8 mouse cellular contexts compared by ENCODE assay signal in the genomic region with DNA sequence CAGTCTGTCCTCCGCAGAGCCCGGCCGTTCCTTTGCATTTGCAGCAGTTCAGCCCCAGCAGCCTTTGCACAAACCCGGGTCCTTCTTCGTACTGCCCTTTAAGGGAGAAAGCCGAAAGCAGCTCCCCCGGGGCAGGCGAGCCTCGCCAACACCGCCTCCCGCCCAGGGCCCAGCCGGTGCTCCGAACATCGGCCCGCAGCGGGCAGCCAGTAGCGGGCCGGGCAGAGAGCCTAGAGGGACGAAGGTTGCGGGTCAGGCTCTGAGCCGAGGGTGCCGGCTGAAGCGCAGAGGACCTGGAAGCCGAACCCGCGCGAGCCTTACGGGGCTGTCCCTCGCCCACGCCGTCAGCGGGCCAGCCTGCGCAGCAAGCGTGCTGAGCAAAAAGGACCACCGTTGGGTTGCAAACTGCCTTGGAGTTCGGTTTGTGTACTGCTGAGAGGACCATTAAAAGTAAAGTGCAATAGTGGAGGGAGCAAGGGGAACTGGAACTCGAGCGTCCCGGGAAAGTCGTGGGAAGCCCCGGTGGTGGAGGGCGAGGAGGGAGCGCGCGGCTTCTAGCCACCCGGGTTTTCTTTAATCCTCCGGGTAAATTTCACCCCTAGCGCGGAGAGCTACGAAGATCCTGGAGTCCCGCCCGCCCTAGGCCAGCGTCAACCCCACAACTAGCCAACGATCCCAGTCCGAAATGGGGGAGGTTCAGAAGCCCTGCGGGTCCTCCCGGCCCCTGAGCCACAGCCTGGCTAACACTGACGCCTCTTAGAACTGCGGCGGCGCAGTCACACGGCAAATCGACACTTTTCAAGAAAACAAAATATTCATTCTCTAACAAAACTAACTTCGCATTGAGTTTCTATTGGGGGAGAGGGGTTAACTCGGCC. TPM values are rescaled to one million over a fixed set of nuclear protein-coding genes. Genes with fewer than 3 reads are reported as not detected.
DNase-seq lines count a peak whose midpoint lies in the region; ATAC-seq lines count a peak whose summit lies in the region.

No protein-coding gene starts in this region.

- H3K9ac ChIP-seq in intestine, embryonic 16.5 days (ENCODE audit: low read depth, low read length): peak overlapping the region; percentile 84
- H3K9ac ChIP-seq in liver, embryonic 16.5 days (ENCODE audit: low read depth, low read length): peak overlapping the region; percentile 65
- H3K9ac ChIP-seq in neural tube, embryonic 13.5 days: peak overlapping the region; percentile 88

- no peaks in the 10 kb centered on the region for H3K36me3 ChIP-seq in intestine, embryonic 16.5 days (ENCODE audit: control insufficient read depth, insufficient read depth, low read length)
- no peaks in the 10 kb centered on the region for H3K36me3 ChIP-seq in liver, embryonic 16.5 days (ENCODE audit: control insufficient read depth, insufficient read depth)
- H3K36me3 ChIP-seq in neural tube, embryonic 13.5 days: no peaks in the 10 kb centered on the region

- peak; percentile 48 for DNase-seq in left cerebral cortex, postnatal 4 days
- DNase-seq in left cerebral cortex, adult 8-10 months (ENCODE audit: low spot score in 2 of 2): no peak
- peak; percentile 77 for DNase-seq in embryo, embryonic 9.5 days (ENCODE audit: extremely low spot score)
- peak; percentile 96 for DNase-seq in heart, adult 11 months
- DNase-seq in thymus, postnatal 25 days: peak; percentile 27

- WGBS in intestine, embryonic 16.5 days: under 1% methylated on average over 65 of the region's 65 CpGs
- WGBS in liver, embryonic 16.5 days (ENCODE audit: insufficient replicate concordance): under 1% methylated on average over 65 of the region's 65 CpGs
- under 1% methylated on average over 65 of the region's 65 CpGs for WGBS in neural tube, embryonic 13.5 days

- H3K4me1 ChIP-seq in intestine, embryonic 16.5 days (ENCODE audit: control insufficient read depth, insufficient read depth, low read length): peaks cover 6% of the 10 kb centered on the region
- H3K4me1 ChIP-seq in liver, embryonic 16.5 days (ENCODE audit: control insufficient read depth, low read depth, low read length): peaks cover 20% of the 10 kb centered on the region
- peaks cover 49% of the 10 kb centered on the region for H3K4me1 ChIP-seq in neural tube, embryonic 13.5 days (replicated peaks)

- H3K27ac ChIP-seq in intestine, embryonic 16.5 days (ENCODE audit: low read length): peak overlapping the region; percentile 63
- H3K27ac ChIP-seq in liver, embryonic 16.5 days (ENCODE audit: low read length): no peak overlapping the region
- peak overlapping the region; percentile 90 for H3K27ac ChIP-seq in neural tube, embryonic 13.5 days (replicated peaks)

- peaks cover 23% of the 10 kb centered on the region for H3K27me3 ChIP-seq in intestine, embryonic 16.5 days (replicated peaks; ENCODE audit: control insufficient read depth, insufficient read depth, low read length)
- H3K27me3 ChIP-seq in liver, embryonic 16.5 days (ENCODE audit: control insufficient read depth, insufficient read depth, low read depth, low read length): peaks cover 60% of the 10 kb centered on the region
- peaks cover 50% of the 10 kb centered on the region for H3K27me3 ChIP-seq in neural tube, embryonic 13.5 days

- ATAC-seq in intestine, embryonic 16.5 days: peak; percentile 75
- ATAC-seq in liver, embryonic 16.5 days (ENCODE audit: low read depth): peak; percentile 72
- ATAC-seq in neural tube, embryonic 13.5 days (ENCODE audit: low read depth): peak; percentile 17; the same call in 1 of the 2 replicates

- H3K4me2 ChIP-seq in intestine, embryonic 16.5 days (ENCODE audit: low read depth, low read length): peak overlapping the region; percentile 99
- H3K4me2 ChIP-seq in liver, embryonic 16.5 days (ENCODE audit: low read depth, low read length): peak overlapping the region; percentile 95
- peak overlapping the region; percentile 100 for H3K4me2 ChIP-seq in neural tube, embryonic 13.5 days

- H3K9me3 ChIP-seq in intestine, embryonic 16.5 days (ENCODE audit: control insufficient read depth, low read length): no peaks in the 10 kb centered on the region
- no peaks in the 10 kb centered on the region for H3K9me3 ChIP-seq in liver, embryonic 16.5 days (replicated peaks; ENCODE audit: control insufficient read depth, low read length)
- H3K9me3 ChIP-seq in neural tube, embryonic 13.5 days: no peaks in the 10 kb centered on the region

- peak overlapping the region; percentile 70 for H3K4me3 ChIP-seq in intestine, embryonic 16.5 days (ENCODE audit: low read length)
- peak overlapping the region; percentile 68 for H3K4me3 ChIP-seq in liver, embryonic 16.5 days (ENCODE audit: low read depth, low read length)
- peak overlapping the region; percentile 67 for H3K4me3 ChIP-seq in neural tube, embryonic 13.5 days

- intact Hi-C loops in left cerebral cortex, postnatal 4 days (cut with DNase I): loop anchor here (5.0 to 10.0 kb wide), 2 partner anchors 210 to 667 kb away; no protein-coding TSS in a partner anchor

RNA-seq across cellular contexts. Expression of gene Sox6, which starts 6.6 kb away (rescaled TPM):
- 10 to 100 TPM; 54.8 to 56.6 TPM for total RNA-seq in left cerebral cortex, postnatal 4 days (2021)
- 10 to 100 TPM; 26.5 to 36.8 (median 31.9) TPM for total RNA-seq in left cerebral cortex, adult 8-10 months (2022)
- polyA plus RNA-seq in intestine, embryonic 16.5 days (2015; fragmentation: Nextera tagmentation; extraction: Ambion mirVana): 25.3 and 26.2 TPM in 2 replicates
- 84.8 and 86.7 TPM in 2 replicates for polyA plus RNA-seq in liver, embryonic 16.5 days (2015; fragmentation: Nextera tagmentation; extraction: Ambion mirVana)
- 46.1 and 50.7 TPM in 2 replicates for polyA plus RNA-seq in neural tube, embryonic 13.5 days (2015; fragmentation: Nextera tagmentation; extraction: Ambion mirVana)

RNA-seq across cellular contexts. Expression of gene 1110004F10Rik, which starts 7.2 kb away (rescaled TPM):
- 100 to 1,000 TPM; 161 to 174 TPM for total RNA-seq in left cerebral cortex, postnatal 4 days (2021)
- 100 to 1,000 TPM in 3 of 4 experiments, 10 to 100 TPM in 1; 96.1 to 110 (median 105) TPM for total RNA-seq in left cerebral cortex, adult 8-10 months (2022)
- polyA plus RNA-seq in intestine, embryonic 16.5 days (2015; fragmentation: Nextera tagmentation; extraction: Ambion mirVana): 180 and 206 TPM in 2 replicates
- 83.8 and 93.1 TPM in 2 replicates for polyA plus RNA-seq in liver, embryonic 16.5 days (2015; fragmentation: Nextera tagmentation; extraction: Ambion mirVana)
- polyA plus RNA-seq in neural tube, embryonic 13.5 days (2015; fragmentation: Nextera tagmentation; extraction: Ambion mirVana): 324 and 338 TPM in 2 replicates

RNA-seq across cellular contexts. Expression of gene Gm4353, which starts 52.5 kb away (rescaled TPM):
- 1 to 10 TPM; 3.9 to 4.6 TPM for total RNA-seq in left cerebral cortex, postnatal 4 days (2021)
- 1 to 10 TPM; 2.7 to 3.7 (median 3.2) TPM for total RNA-seq in left cerebral cortex, adult 8-10 months (2022)
- polyA plus RNA-seq in intestine, embryonic 16.5 days (2015; fragmentation: Nextera tagmentation; extraction: Ambion mirVana): 0.42 and 0.65 TPM in 2 replicates
- polyA plus RNA-seq in liver, embryonic 16.5 days (2015; fragmentation: Nextera tagmentation; extraction: Ambion mirVana): 0.19 and 0.26 TPM in 2 replicates
- 1.5 TPM in 2 replicates for polyA plus RNA-seq in neural tube, embryonic 13.5 days (2015; fragmentation: Nextera tagmentation; extraction: Ambion mirVana)

Comparison
In these comparisons a context has a peak if more than half of its experiments do, and no peak if none do; other contexts are left out.
1. DNase-seq: peak in left cerebral cortex, postnatal 4 days (single experiment), embryo, embryonic 9.5 days (single experiment), heart, adult 11 months (single experiment) and thymus, postnatal 25 days (single experiment); none in left cerebral cortex, adult 8-10 months (0 of 2).
2. ATAC-seq: peak in every context shown above with its lines; median percentile 75 in intestine, embryonic 16.5 days; 72 in liver, embryonic 16.5 days; 17 in neural tube, embryonic 13.5 days.
3. Peak in every context shown above with its lines, with median percentiles within 50 percentile points of each other: H3K4me2 ChIP-seq, H3K4me3 ChIP-seq and H3K9ac ChIP-seq.